In genomic region chr6:97309161-97309560, GRCm38 (mm10) we compare ENCODE assay signal across 26 mouse cellular contexts. TPM values are rescaled to one million over a fixed set of nuclear protein-coding genes. Genes with fewer than 3 reads are reported as not detected.
DNase-seq lines count a peak whose midpoint lies in the region; ATAC-seq lines count a peak whose summit lies in the region.
"Had no signal": no experiment of that assay in that cellular context is flagged by ENCODE, and none has a peak within 500 bp of the region (broad histone marks: within the 10 kb centered on the region; RNA-seq: fewer than 3 reads in every experiment).

No protein-coding gene starts in this region.

- H3K9ac ChIP-seq in hindbrain, embryonic 16.5 days (ENCODE audit: low read depth, low read length) = no peak overlapping the region
- H3K9ac ChIP-seq in liver, embryonic 13.5 days = 0 out of 2 replicates have a peak overlapping the region, but pooled peaks have one; percentile 2
- H3K9ac ChIP-seq: forebrain, embryonic 12.5 days; limb, embryonic 13.5 days; neural tube, embryonic 15.5 days had no signal

- H3K4me3 ChIP-seq in hindbrain, embryonic 10.5 days = no peak overlapping the region
- H3K4me3 ChIP-seq in hindbrain, embryonic 16.5 days (ENCODE audit: low read length) = no peak overlapping the region
- H3K4me3 ChIP-seq in megakaryocyte, embryonic 14.5 days (replicated peaks) = peak overlapping the region; percentile 74
- no peak overlapping the region for H3K4me3 ChIP-seq in liver, embryonic 13.5 days (replicated peaks)
- H3K4me3 ChIP-seq: forebrain, embryonic 12.5 days; limb, embryonic 13.5 days; neural tube, embryonic 15.5 days had no signal

- H3K36me3 ChIP-seq in hindbrain, embryonic 10.5 days = peaks cover 44% of the 10 kb centered on the region
- H3K36me3 ChIP-seq in hindbrain, embryonic 16.5 days (ENCODE audit: control insufficient read depth, insufficient read depth, low read length) = peaks cover 8% of the 10 kb centered on the region
- peaks cover 69% of the 10 kb centered on the region for H3K36me3 ChIP-seq in megakaryocyte, embryonic 14.5 days (replicated peaks; ENCODE audit: low read length)
- peaks cover 10% of the 10 kb centered on the region; the same call in 1 of the 2 replicates for H3K36me3 ChIP-seq in liver, embryonic 13.5 days
- H3K36me3 ChIP-seq: limb, embryonic 13.5 days had no signal

- H3K4me2 ChIP-seq in hindbrain, embryonic 16.5 days (ENCODE audit: low read length) = no peak overlapping the region
- H3K4me2 ChIP-seq in liver, embryonic 13.5 days = no peak overlapping the region
- H3K4me2 ChIP-seq: forebrain, embryonic 12.5 days; limb, embryonic 13.5 days; neural tube, embryonic 15.5 days had no signal

- no peak for DNase-seq in hindbrain, embryonic 10.5 days (ENCODE audit: low spot score)
- no peak for DNase-seq in liver, embryonic 13.5 days
- no peak for DNase-seq in cerebellum, postnatal 36 days
- no peak for DNase-seq in heart, adult 9 months (ENCODE audit: low spot score in 2 of 2)
- DNase-seq: adrenal gland, postnatal 25 days; cerebellum, adult 11 months; cerebellum, postnatal 10 days; embryo, embryonic 11 days; heart, adult 11 months; heart, postnatal 4 days; midbrain, embryonic 14.5 days; right cerebral cortex, postnatal 25 days; thymus, postnatal 4 days had no signal

- WGBS in hindbrain, embryonic 10.5 days = 51% methylated on average over 6 of the region's 6 CpGs
- WGBS in hindbrain, embryonic 16.5 days = 62% methylated on average over 6 of the region's 6 CpGs
- WGBS in liver, embryonic 13.5 days (ENCODE audit: insufficient replicate concordance) = 10% methylated on average over 6 of the region's 6 CpGs

- ATAC-seq in hindbrain, embryonic 16.5 days = no peak
- ATAC-seq in megakaryocyte, adult 5-6 weeks (ENCODE audit: poor library complexity, severe bottlenecking) = no peak
- no peak for ATAC-seq in liver, embryonic 13.5 days (ENCODE audit: low read depth)
- ATAC-seq: hindbrain, postnatal 0 days; intestine, postnatal 0 days had no signal

- no peaks in the 10 kb centered on the region for H3K27me3 ChIP-seq in hindbrain, embryonic 10.5 days (ENCODE audit: insufficient read depth, poor library complexity, severe bottlenecking)
- H3K27me3 ChIP-seq in hindbrain, embryonic 16.5 days (replicated peaks; ENCODE audit: control insufficient read depth, insufficient read depth, low read length) = no peaks in the 10 kb centered on the region
- H3K27me3 ChIP-seq in megakaryocyte, embryonic 14.5 days (replicated peaks) = no peaks in the 10 kb centered on the region
- H3K27me3 ChIP-seq in liver, embryonic 13.5 days = no peaks in the 10 kb centered on the region
- H3K27me3 ChIP-seq: limb, embryonic 13.5 days; neural tube, embryonic 15.5 days had no signal

- 0 out of 2 replicates have a peak overlapping the region, but pooled peaks have one; percentile 6 for H3K27ac ChIP-seq in hindbrain, embryonic 10.5 days
- no peak overlapping the region for H3K27ac ChIP-seq in hindbrain, embryonic 16.5 days (ENCODE audit: low read depth, low read length)
- 0 out of 2 replicates have a peak overlapping the region, but pooled peaks have one; percentile 29 for H3K27ac ChIP-seq in liver, embryonic 13.5 days
- H3K27ac ChIP-seq: forebrain, embryonic 12.5 days; hindbrain, postnatal 0 days; limb, embryonic 13.5 days; neural tube, embryonic 15.5 days had no signal

- H3K9me3 ChIP-seq in hindbrain, embryonic 10.5 days = no peaks in the 10 kb centered on the region
- H3K9me3 ChIP-seq in hindbrain, embryonic 16.5 days (ENCODE audit: control insufficient read depth, low read length) = no peaks in the 10 kb centered on the region
- H3K9me3 ChIP-seq in megakaryocyte, embryonic 14.5 days = no peaks in the 10 kb centered on the region
- no peaks in the 10 kb centered on the region for H3K9me3 ChIP-seq in liver, embryonic 13.5 days (replicated peaks)
- H3K9me3 ChIP-seq: forebrain, embryonic 12.5 days; limb, embryonic 13.5 days; neural tube, embryonic 15.5 days had no signal

- H3K4me1 ChIP-seq in hindbrain, embryonic 10.5 days (replicated peaks) = peaks cover 31% of the 10 kb centered on the region
- peaks cover 6% of the 10 kb centered on the region for H3K4me1 ChIP-seq in hindbrain, embryonic 16.5 days (ENCODE audit: control insufficient read depth, insufficient read depth, low read depth, low read length)
- peaks cover 75% of the 10 kb centered on the region for H3K4me1 ChIP-seq in megakaryocyte, embryonic 14.5 days
- peaks cover 26% of the 10 kb centered on the region for H3K4me1 ChIP-seq in liver, embryonic 13.5 days (replicated peaks)

RNA-seq across cellular contexts. Expression of gene Lmod3, which starts 56.6 kb away (rescaled TPM):
- not detected in 2 replicates for polyA plus RNA-seq in hindbrain, embryonic 10.5 days (2016; fragmentation: Nextera tagmentation; extraction: Ambion mirVana)
- polyA plus RNA-seq in hindbrain, embryonic 16.5 days (2015; fragmentation: Nextera tagmentation; extraction: Ambion mirVana) = 0.76 TPM in 1 of 2 replicates, not detected in the other
- polyA plus RNA-seq in megakaryocyte, embryonic 14.5 days (2012; ENCODE audit: insufficient read depth, low replicate concordance) = not detected in 2 replicates
- total RNA-seq in megakaryocyte, adult 5-6 weeks (2015) = not detected in 2 replicates
- not detected in 2 replicates for total RNA-seq in megakaryocyte, adult 5-6 weeks (2017)
- polyA plus RNA-seq in liver, embryonic 13.5 days (2015; fragmentation: Nextera tagmentation; extraction: Ambion mirVana) = 0.14 and 0.22 TPM in 2 replicates
- total RNA-seq: adrenal gland, postnatal 25 days; layer of hippocampus, adult 18-20 months; layer of hippocampus, postnatal 25 days had no signal
- polyA plus RNA-seq: frontal cortex, adult 2 months; hindbrain, postnatal 0 days; midbrain, embryonic 14.5 days; spleen, adult 2 months; stomach, embryonic 14.5 days had no signal
